Mouse (Mus musculus): Measurements from ENCODE around the gene Rapsn. TPM values are rescaled to one million over a fixed set of nuclear protein-coding genes. Genes with fewer than 3 reads are reported as not detected.

Gene Rapsn
- 0.57 and 0.60 TPM in 2 replicates for polyA plus RNA-seq (2015; fragmentation: Nextera tagmentation; extraction: Ambion mirVana)

GRCm38 (mm10) chr2:91035385-91035784 lies at the start of gene Rapsn:
Gene Rapsn, plus strand, starts transcription at chr2:91035620.

GRCm38 (mm10) chr2:91053934-91054382 lies 18.5 kb downstream of the Rapsn start, which contains the start of gene Psmc3:
Gene Psmc3, plus strand, starts transcription at chr2:91054009.

DNA sequence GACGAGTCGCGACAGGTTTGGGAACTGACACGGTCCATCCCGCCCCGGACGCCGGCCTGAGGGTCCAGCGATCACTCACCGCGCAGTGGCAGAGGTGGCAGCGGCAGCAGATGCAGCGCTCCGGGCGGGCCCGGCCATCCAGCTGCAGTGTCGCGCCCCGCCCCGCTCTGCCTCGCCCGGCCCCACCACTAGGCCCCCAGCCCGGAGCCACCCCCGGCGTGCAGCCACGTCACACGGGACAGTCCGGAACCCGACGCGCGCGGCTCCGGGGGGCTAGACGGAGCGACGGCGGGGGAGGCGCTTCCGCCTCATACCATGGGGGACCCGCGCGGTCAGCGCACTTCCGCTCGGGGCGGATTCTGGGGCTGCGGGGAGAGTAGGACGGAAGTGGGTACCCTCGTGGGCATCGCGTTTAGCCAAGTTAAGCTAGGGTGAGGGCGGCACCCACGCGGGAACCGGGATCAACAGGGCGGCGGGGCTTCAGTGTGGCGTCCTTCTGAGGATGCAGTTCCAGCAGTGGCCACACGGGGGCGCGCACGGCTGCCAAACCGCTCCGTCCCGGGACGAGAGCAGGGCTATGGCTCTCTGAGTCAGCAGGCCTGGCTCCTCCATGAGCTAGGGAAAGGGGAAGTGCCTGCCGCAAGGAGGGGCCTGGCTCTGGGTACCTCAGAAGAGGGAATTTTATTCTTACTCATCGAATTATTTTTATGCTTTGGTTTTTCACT lies 34.8 kb downstream of the Rapsn start, which contains the start of gene Slc39a13:
Gene Slc39a13, minus strand, starts transcription at position 342 of the 725 bp plus-strand sequence.

DNA sequence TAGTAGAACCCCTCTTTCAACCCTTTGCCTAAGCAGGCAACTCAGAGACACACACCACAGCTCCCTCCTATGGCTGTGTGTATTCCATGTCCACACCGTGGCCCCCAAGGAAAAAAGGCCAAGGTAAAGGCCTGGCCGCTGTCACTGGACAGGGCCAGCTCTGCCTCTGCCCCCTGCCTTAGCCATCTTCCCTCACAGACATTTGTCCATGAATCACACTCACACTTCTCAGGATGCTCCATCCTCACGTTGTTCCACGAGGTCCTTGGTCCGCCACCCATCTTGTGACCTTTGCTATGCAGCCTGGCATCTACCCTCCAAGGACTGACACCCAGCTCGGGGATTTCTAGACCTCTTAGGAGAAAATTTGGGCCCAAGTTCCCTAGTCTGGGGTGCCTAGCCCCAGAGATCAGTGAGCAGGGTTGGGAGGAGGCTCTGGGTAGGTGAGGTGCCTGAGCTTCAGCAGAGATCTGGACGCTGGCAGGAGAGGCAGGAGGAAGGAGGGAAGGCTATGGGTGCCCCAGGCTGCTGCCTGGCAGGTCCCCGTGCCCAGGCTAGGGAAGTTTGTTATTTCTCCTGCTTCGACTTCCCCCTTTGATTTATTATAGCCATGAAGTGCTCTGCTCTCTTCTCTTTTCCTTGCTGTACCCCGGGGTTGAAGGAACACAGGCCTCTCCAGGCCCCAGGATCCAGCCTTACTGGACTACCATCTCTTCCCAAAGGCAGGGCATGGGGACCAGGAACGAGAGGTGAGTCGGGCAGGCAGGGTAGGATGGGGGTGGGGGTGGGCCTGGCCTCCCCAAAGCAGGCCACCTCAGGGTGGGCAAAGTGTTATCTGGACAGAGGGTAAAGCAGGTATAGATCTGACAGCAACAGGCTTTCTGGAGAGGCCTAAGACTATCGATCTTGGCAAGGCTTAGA lies 46.6 kb downstream of the Rapsn start, which contains the start of gene Spi1:
Gene Spi1, plus strand, starts transcription at position 616 of the 921 bp plus-strand sequence.

Other genes starting within 250 kb of the Rapsn start
- gene Mtch2, start 188.5 kb upstream of the Rapsn start, polyA plus RNA-seq (2015; fragmentation: Nextera tagmentation; extraction: Ambion mirVana) = 164 and 168 TPM in 2 replicates
- gene C1qtnf4, start 149.8 kb upstream of the Rapsn start, polyA plus RNA-seq (2015; fragmentation: Nextera tagmentation; extraction: Ambion mirVana) = 7.4 TPM in 2 replicates
- 13.5 and 15.0 TPM in 2 replicates for gene Kbtbd4, start 130.9 kb upstream of the Rapsn start, polyA plus RNA-seq (2015; fragmentation: Nextera tagmentation; extraction: Ambion mirVana)
- 188 and 191 TPM in 2 replicates for gene Ndufs3, start 130.8 kb upstream of the Rapsn start, polyA plus RNA-seq (2015; fragmentation: Nextera tagmentation; extraction: Ambion mirVana)
- gene Celf1, start 95.2 kb upstream of the Rapsn start, polyA plus RNA-seq (2015; fragmentation: Nextera tagmentation; extraction: Ambion mirVana) = 56.2 and 64.0 TPM in 2 replicates
- gene Psmc3, start 18.4 kb downstream of the Rapsn start, polyA plus RNA-seq (2015; fragmentation: Nextera tagmentation; extraction: Ambion mirVana) = 209 and 226 TPM in 2 replicates
- 47.2 and 55.7 TPM in 2 replicates for gene Slc39a13, start 34.8 kb downstream of the Rapsn start, polyA plus RNA-seq (2015; fragmentation: Nextera tagmentation; extraction: Ambion mirVana)
- 8.5 and 23.8 TPM in 2 replicates for gene Spi1, start 46.8 kb downstream of the Rapsn start, polyA plus RNA-seq (2015; fragmentation: Nextera tagmentation; extraction: Ambion mirVana)
- gene Mybpc3, start 82.5 kb downstream of the Rapsn start, polyA plus RNA-seq (2015; fragmentation: Nextera tagmentation; extraction: Ambion mirVana) = 0.16 TPM in 2 replicates
- 4.6 and 4.8 TPM in 2 replicates for gene Madd, start 148.2 kb downstream of the Rapsn start, polyA plus RNA-seq (2015; fragmentation: Nextera tagmentation; extraction: Ambion mirVana)
- 2.3 and 2.7 TPM in 2 replicates for gene Nr1h3, start 167.2 kb downstream of the Rapsn start, polyA plus RNA-seq (2015; fragmentation: Nextera tagmentation; extraction: Ambion mirVana)
- gene Acp2, start 167.3 kb downstream of the Rapsn start, polyA plus RNA-seq (2015; fragmentation: Nextera tagmentation; extraction: Ambion mirVana) = 17.1 and 18.3 TPM in 2 replicates
- 6.1 and 7.0 TPM in 2 replicates for gene Ddb2, start 201.4 kb downstream of the Rapsn start, polyA plus RNA-seq (2015; fragmentation: Nextera tagmentation; extraction: Ambion mirVana)
- 16.4 and 19.4 TPM in 2 replicates for gene Pacsin3, start 220.3 kb downstream of the Rapsn start, polyA plus RNA-seq (2015; fragmentation: Nextera tagmentation; extraction: Ambion mirVana)
- 49.2 and 52.0 TPM in 2 replicates for gene Arfgap2, start 229.4 kb downstream of the Rapsn start, polyA plus RNA-seq (2015; fragmentation: Nextera tagmentation; extraction: Ambion mirVana)